13 mouse cellular contexts compared by ENCODE assay signal in the genomic region with DNA sequence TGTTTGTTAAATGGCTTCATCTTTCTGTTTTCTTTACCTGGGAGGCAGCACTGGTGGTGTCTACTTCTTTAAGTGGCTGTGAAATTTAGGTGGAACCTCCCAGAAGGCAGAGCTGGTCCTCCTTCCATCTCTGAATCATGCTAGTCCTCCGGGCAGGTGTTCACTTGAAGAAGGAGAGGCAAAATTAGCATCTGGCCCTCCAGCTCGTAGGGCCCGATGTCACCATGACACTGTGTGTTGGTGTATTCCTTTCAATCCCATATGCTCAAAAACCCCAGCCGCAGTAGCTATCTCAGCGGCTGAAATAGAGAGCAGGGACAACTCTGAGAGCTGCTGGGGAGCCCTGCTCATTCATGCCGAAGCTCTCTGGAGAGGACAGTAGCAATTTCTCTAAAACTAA.
"Had no signal": no experiment of that assay in that cellular context is flagged by ENCODE, and none has a peak within 500 bp of the region (broad histone marks: within the 10 kb centered on the region; RNA-seq: fewer than 3 reads in every experiment).

No protein-coding gene starts in this region.

- H3K27ac ChIP-seq: kidney, postnatal 0 days; liver, embryonic 13.5 days; stomach, embryonic 15.5 days had no signal

- H3K4me3 ChIP-seq: liver, embryonic 13.5 days; stomach, embryonic 15.5 days had no signal

- H3K36me3 ChIP-seq: liver, embryonic 13.5 days; stomach, embryonic 15.5 days had no signal

- H3K9ac ChIP-seq: liver, embryonic 13.5 days; stomach, embryonic 15.5 days had no signal

- H3K4me2 ChIP-seq: liver, embryonic 13.5 days; midbrain, embryonic 11.5 days; stomach, embryonic 15.5 days had no signal

- H3K27me3 ChIP-seq: liver, embryonic 13.5 days; stomach, embryonic 15.5 days had no signal

- H3K9me3 ChIP-seq: liver, embryonic 13.5 days; stomach, embryonic 15.5 days had no signal

- DNase-seq: kidney, adult 2 months; kidney, postnatal 25 days; liver, embryonic 13.5 days; lung, adult 2 months; lung, postnatal 14 days; lung, postnatal 4 days; midbrain, embryonic 14.5 days; right cerebral cortex, postnatal 25 days; spleen, adult 18-20 months; thymus, postnatal 25 days had no signal
